Mouse (Mus musculus) cortical plate, adult 2 months (tissue): ENCODE results near the gene Mapkap1.

Experiments used
- CTCF ChIP-seq: fragments of 200-500 bp; IDR thresholded peaks from 2 replicates; pipeline ENCODE4 v1.5.1; 2011; ENCODE audit warnings: mild to moderate bottlenecking, control low read depth, low read length; ENCODE audit not compliant: insufficient read depth; ENCODE audit errors: extremely low read depth
- POLR2A ChIP-seq: fragments of 200-500 bp; IDR thresholded peaks from 2 replicates; pipeline ENCODE4 v1.6.1; 2011; ENCODE audit warnings: mild to moderate bottlenecking, low read length, control low read depth; ENCODE audit not compliant: insufficient read depth; ENCODE audit errors: extremely low read depth

GRCm38 (mm10) chr2:34487281-34487680 lies 80.7 kb downstream of the Mapkap1 start:
- TF ChIP-seq POLR2A (no peak), CTCF (no peak)
